Mouse (Mus musculus): ENCODE results near the gene Zfp292. TPM values are rescaled to one million over a fixed set of nuclear protein-coding genes. Genes with fewer than 3 reads are reported as not detected.

Gene Zfp292
- 5.5 and 6.4 TPM in 2 replicates for polyA plus RNA-seq (2015; fragmentation: Nextera tagmentation; extraction: Ambion mirVana)

DNA sequence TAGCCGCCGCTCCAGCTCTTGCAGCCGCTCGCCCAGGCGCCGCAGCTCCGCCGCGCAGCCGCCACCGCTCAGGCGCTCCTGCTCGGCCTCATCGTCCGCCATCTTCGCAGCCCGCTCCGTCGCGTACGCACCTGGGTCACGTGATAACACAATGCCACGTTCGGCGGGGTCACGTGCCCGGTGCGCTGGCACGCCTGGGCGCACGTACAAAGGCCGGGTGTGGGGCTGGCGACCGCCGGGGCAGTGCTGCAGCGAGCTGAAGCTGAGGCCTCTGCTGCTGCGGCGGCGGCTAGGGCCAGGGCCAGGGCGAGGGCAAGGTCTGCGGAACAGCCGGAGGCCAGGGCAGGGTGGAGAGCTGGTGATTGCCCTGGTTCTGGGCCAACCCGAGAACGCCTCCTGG, at the start of gene Zfp292:
Zfp292 (minus strand) TSS at position 143 of the 400 bp plus-strand sequence.

DNA sequence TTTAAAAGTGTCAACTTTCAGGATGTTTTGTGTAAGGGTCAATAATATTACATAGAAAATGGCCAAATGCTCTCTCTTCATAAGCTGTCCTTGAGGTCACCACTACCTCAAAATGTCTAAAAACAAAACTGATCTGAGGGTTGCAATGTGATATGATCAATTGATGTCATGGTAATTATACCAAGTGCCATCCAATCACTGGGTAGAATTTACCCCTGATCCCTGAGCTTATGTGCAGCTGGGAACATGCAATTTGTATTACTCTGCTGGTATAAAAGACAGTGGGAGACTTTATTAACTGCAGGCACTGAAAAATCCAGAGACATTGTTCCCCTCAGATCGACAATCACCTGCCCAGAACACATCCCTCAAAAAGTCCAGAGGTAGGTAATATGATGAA, 10.7 kb upstream of the Zfp292 start, which contains the start of gene Cga:
Cga (plus strand) TSS at position 301 of the 400 bp plus-strand sequence.

DNA sequence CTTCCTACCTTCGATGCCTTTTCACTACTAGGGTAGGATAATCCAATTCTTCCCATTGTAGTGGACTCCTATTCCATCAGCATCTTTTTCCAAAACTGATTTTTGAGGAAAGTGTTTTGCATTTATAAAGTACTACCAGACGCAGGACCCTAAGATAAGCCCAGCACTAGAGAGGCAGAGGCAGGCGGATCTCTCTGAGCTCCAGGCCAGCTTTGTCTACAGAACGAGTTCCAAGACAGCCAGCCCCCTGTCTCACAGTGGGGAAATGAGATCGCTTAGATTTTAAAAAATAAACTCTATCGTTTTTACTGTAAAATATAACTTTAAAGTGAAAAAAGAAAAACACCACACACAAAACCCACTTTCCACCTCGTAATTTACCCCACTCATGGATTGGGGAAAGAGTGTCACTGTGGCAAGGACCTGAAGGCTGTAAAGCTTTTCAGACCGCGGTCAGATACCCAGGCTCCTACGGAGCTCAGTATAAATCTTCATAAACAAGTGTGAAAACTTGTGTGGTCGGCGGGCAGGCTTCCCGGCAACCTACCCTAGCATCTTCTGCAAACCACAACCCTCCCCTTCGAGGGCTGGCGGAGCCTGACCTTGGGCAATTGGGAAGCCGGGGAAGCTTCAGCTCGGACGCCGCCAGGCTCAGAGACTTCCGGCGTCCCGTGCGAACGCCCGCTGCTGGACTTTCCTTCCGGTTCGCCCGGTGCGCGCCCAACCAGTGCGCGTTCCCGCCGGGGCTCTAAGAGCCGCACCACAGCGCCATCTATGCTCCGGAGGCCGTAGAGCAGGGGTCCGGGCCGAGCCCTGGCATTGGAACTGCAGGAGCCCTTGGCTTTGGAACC, 104.9 kb downstream of the Zfp292 start, which contains the start of gene Smim8:
Smim8 (minus strand) TSS at position 747 of the 851 bp plus-strand sequence.

DNA sequence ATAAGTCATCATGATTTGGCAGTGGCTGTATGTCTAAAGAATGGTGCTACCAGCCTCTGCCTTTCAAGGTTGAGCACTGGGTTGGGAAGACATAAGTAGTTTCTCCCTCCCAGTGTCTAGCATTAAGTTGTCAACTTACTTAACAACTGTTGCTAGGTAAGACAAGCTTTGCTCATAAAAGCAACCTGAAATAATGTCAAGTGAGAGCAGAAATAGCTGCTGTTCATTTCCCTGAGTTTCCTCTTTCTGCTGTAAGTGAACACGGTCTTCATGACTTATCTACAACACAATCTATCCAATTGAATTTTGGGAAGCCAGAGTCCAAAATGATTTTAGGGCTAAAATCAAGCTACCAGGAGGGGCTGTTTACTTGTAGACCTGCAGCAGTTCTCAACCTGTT, 126.6 kb downstream of the Zfp292 start, which contains the start of gene Gm136:
Gm136 (minus strand) TSS at position 101 of the 400 bp plus-strand sequence.

Other genes starting within 250 kb of the Zfp292 start
- 22.4 and 24.7 TPM in 2 replicates for gene Slc35a1, start 195.5 kb downstream of the Zfp292 start, polyA plus RNA-seq (2015; fragmentation: Nextera tagmentation; extraction: Ambion mirVana)
- not detected in 2 replicates for gene Cfap206, start 152.8 kb downstream of the Zfp292 start, polyA plus RNA-seq (2015; fragmentation: Nextera tagmentation; extraction: Ambion mirVana)
- gene Gm136, start 126.7 kb downstream of the Zfp292 start, polyA plus RNA-seq (2015; fragmentation: Nextera tagmentation; extraction: Ambion mirVana) = not detected in 2 replicates
- gene Smim8, start 104.5 kb downstream of the Zfp292 start, polyA plus RNA-seq (2015; fragmentation: Nextera tagmentation; extraction: Ambion mirVana) = 58.9 and 67.2 TPM in 2 replicates
- not detected in 2 replicates for gene Cga, start 10.8 kb upstream of the Zfp292 start, polyA plus RNA-seq (2015; fragmentation: Nextera tagmentation; extraction: Ambion mirVana)